Mouse (Mus musculus) megakaryocyte, embryonic 14.5 days (primary cell): ENCODE results near the gene Polr2f.

Experiments
- FLI1 ChIP-seq: IDR thresholded peaks from 2 replicates; pipeline ENCODE4 v1.6.1; 2012; ENCODE audit warnings: low read length, inconsistent platforms, mixed read lengths
- GATA1 ChIP-seq: IDR thresholded peaks from 3 replicates; pipeline ENCODE4 v1.6.1; 2012; ENCODE audit warnings: mixed read lengths, low read length, inconsistent platforms, borderline replicate concordance

- TF ChIP-seq GATA1 (no peak), FLI1 (no peak)
Measured at GRCm38 (mm10) chr15:79101531-79101930, 39.3 kb upstream of the Polr2f start.
